Mouse (Mus musculus) layer of hippocampus, postnatal 25 days (tissue): ENCODE measurements around the gene Gm10272. TPM values are rescaled to one million over a fixed set of nuclear protein-coding genes. Genes with fewer than 3 reads are reported as not detected.
"Not testable (repeated sequence)": the region's sequence is repeated elsewhere in the genome, so short reads cannot be mapped to it uniquely, and the experiment has no call there.

Experiments used
- DNase-seq, 2 experiments: peaks; one replicate each; pipeline ENCODE4 v3.0.0; 2022; ENCODE audit warnings: mixed read lengths in 2 of 2, low spot score in 1 of 2; ENCODE audit errors: extremely low spot score in 1 of 2
- total RNA-seq, 2 experiments: library from RNA; stranded (reverse); gene quantifications; 2 replicates each; pipeline ENCODE4 v1.2.3; 2021

Gene Gm10272
- total RNA-seq, 2 experiments from 2014 or later: not detected

GRCm38 (mm10) chr10:77724855-77725254 lies 18.4 kb downstream of the Gm10272 start:
- DNase-seq: no peak

GRCm38 (mm10) chr10:77726186-77726585 lies 19.8 kb downstream of the Gm10272 start, which contains the start of gene Gm10100:
Gm10100 (plus strand) TSS chr10:77726486.
- DNase-seq: no peak

GRCm38 (mm10) chr10:77728280-77728679 lies 21.9 kb downstream of the Gm10272 start:
- peak in 1 of 2 experiments; percentile 20 for DNase-seq

- DNase-seq: no peak
Measured at GRCm38 (mm10) chr10:77729241-77729640, 22.8 kb downstream of the Gm10272 start.

- no peak for DNase-seq
Measured at GRCm38 (mm10) chr10:77735928-77736327, 29.5 kb downstream of the Gm10272 start.

GRCm38 (mm10) chr10:77738929-77739328 lies 32.5 kb downstream of the Gm10272 start:
- no peak for DNase-seq

- peak in 1 of 2 experiments; percentile 8 for DNase-seq
Measured at GRCm38 (mm10) chr10:77741924-77742688, 35.7 kb downstream of the Gm10272 start, which contains the start of gene Gm18596. Gm18596 (minus strand) TSS chr10:77742638.

GRCm38 (mm10) chr10:77750686-77751085 lies 44.3 kb downstream of the Gm10272 start:
- not testable (repeated sequence) for DNase-seq

GRCm38 (mm10) chr10:77751254-77751653 lies 44.8 kb downstream of the Gm10272 start, which contains the start of gene Gm9736:
Gm9736 (minus strand) TSS chr10:77751354.
- DNase-seq: not testable (repeated sequence)

GRCm38 (mm10) chr10:77752312-77752711 lies 45.9 kb downstream of the Gm10272 start:
- not testable (repeated sequence) for DNase-seq

- no peak for DNase-seq
Measured at GRCm38 (mm10) chr10:77753448-77753847, 47.0 kb downstream of the Gm10272 start.

Other genes with a start within 250 kb of the Gm10272 start
- gene Fam207a, start 190.8 kb upstream of the Gm10272 start, total RNA-seq: 10 to 100 TPM; 32.8 to 33.1 TPM
- 1 to 10 TPM; 3.4 to 4.1 TPM for gene Itgb2, start 176.4 kb upstream of the Gm10272 start, total RNA-seq
- 10 to 100 TPM; 68.2 to 69.4 TPM for gene Pttg1ip, start 124.9 kb upstream of the Gm10272 start, total RNA-seq
- 100 to 1,000 TPM; 116 to 128 TPM for gene Sumo3, start 100.5 kb upstream of the Gm10272 start, total RNA-seq
- gene Gm49325, start 100.4 kb upstream of the Gm10272 start, total RNA-seq: 10 to 100 TPM; 29.0 to 29.8 TPM
- 10 to 100 TPM; 69.8 to 88.4 TPM for gene Ube2g2, start 84.4 kb upstream of the Gm10272 start, total RNA-seq
- not detected for gene Tspear, start 20.1 kb upstream of the Gm10272 start, total RNA-seq
- gene Gm19402, start 15.9 kb upstream of the Gm10272 start, total RNA-seq: not detected
- not detected for gene Gm9508, start 9.4 kb upstream of the Gm10272 start, total RNA-seq
- gene Gm10024, start 4.8 kb downstream of the Gm10272 start, total RNA-seq: not detected
- not detected for gene Gm10142, start 9.2 kb downstream of the Gm10272 start, total RNA-seq
- not detected for gene Krtap12-1, start 14.0 kb downstream of the Gm10272 start, total RNA-seq
- gene Gm10100, start 19.9 kb downstream of the Gm10272 start, total RNA-seq: not detected
- not detected for gene Gm18596, start 36.0 kb downstream of the Gm10272 start, total RNA-seq
- not detected for gene Gm9736, start 44.7 kb downstream of the Gm10272 start, total RNA-seq
- gene Gm3233, start 53.1 kb downstream of the Gm10272 start, total RNA-seq: not detected
- not detected for gene Gm3238, start 64.7 kb downstream of the Gm10272 start, total RNA-seq
- gene Gm7138, start 70.3 kb downstream of the Gm10272 start, total RNA-seq: not detected
- not detected for gene Gm3250, start 75.9 kb downstream of the Gm10272 start, total RNA-seq
- not detected for gene Gm7137, start 81.6 kb downstream of the Gm10272 start, total RNA-seq
- not detected for gene Gm9639, start 88.5 kb downstream of the Gm10272 start, total RNA-seq
- not detected for gene Gm19668, start 92.5 kb downstream of the Gm10272 start, total RNA-seq
- not detected for gene Gm9507, start 105.2 kb downstream of the Gm10272 start, total RNA-seq
- not detected for gene Gm2696, start 108.1 kb downstream of the Gm10272 start, total RNA-seq
- gene Krtap10-4, start 120.5 kb downstream of the Gm10272 start, total RNA-seq: not detected
- not detected for gene Krtap10-10, start 129.3 kb downstream of the Gm10272 start, total RNA-seq
- not detected for gene Gm36176, start 140.2 kb downstream of the Gm10272 start, total RNA-seq
- gene Gm10318, start 146.2 kb downstream of the Gm10272 start, total RNA-seq: not detected
- gene Gm3285, start 155.3 kb downstream of the Gm10272 start, total RNA-seq: not detected
- gene Lrrc3, start 195.9 kb downstream of the Gm10272 start, total RNA-seq: 1 to 10 TPM; 5.0 to 5.2 TPM